Mouse (Mus musculus) C2C12 (cell line): ENCODE data around the gene Msantd2. TPM values are rescaled to one million over a fixed set of nuclear protein-coding genes. Genes with fewer than 3 reads are reported as not detected.

Experiments
- H3K27me3 ChIP-seq: one replicate; pipeline ENCODE4 v1.6.1; 2011; ENCODE audit not compliant: control insufficient read depth, insufficient read depth, insufficient read length
- H3K36me3 ChIP-seq: one replicate; pipeline ENCODE4 v1.6.1; 2011; ENCODE audit not compliant: control insufficient read depth, insufficient read depth
- H3K4me3 ChIP-seq: one replicate; pipeline ENCODE4 v1.5.1; 2011; ENCODE audit warnings: mild to moderate bottlenecking, control low read depth; ENCODE audit not compliant: poor library complexity, insufficient read depth, severe bottlenecking
- H3K79me2 ChIP-seq: one replicate; pipeline ENCODE4 v1.6.1; 2011; ENCODE audit not compliant: control insufficient read depth, insufficient read depth
- H3K79me3 ChIP-seq: one replicate; pipeline ENCODE4 v1.6.1; 2011; ENCODE audit warnings: low read depth, control low read depth
- H3ac ChIP-seq: one replicate; pipeline ENCODE3; 2011; ENCODE audit warnings: low read depth; ENCODE audit not compliant: control insufficient read depth, insufficient read length
- CEBPB ChIP-seq: IDR thresholded peaks from one replicate; pipeline ENCODE4 v1.6.1; 2011; ENCODE audit warnings: low read depth, mild to moderate bottlenecking, control low read depth, moderate library complexity
- CTCF ChIP-seq: IDR thresholded peaks from one replicate; pipeline ENCODE4 v1.5.1; 2011; ENCODE audit not compliant: control insufficient read depth, insufficient read depth, insufficient read length
- FOSL1 ChIP-seq: IDR thresholded peaks from one replicate; pipeline ENCODE4 v1.8.0; 2011; ENCODE audit warnings: mild to moderate bottlenecking, low read length; ENCODE audit not compliant: poor library complexity, insufficient read depth, severe bottlenecking
- MAX ChIP-seq: IDR thresholded peaks from one replicate; pipeline ENCODE4 v1.6.1; 2011; ENCODE audit warnings: mild to moderate bottlenecking, control low read depth
- MYOD1 ChIP-seq: IDR thresholded peaks from one replicate; pipeline ENCODE4 v1.6.1; 2011; ENCODE audit warnings: low read depth; ENCODE audit not compliant: control insufficient read depth, insufficient read length
- MYOG ChIP-seq: IDR thresholded peaks from one replicate; pipeline ENCODE4 v1.6.1; 2011; ENCODE audit not compliant: control insufficient read depth, insufficient read length; ENCODE audit errors: extremely low read depth
- USF1 ChIP-seq: IDR thresholded peaks from one replicate; pipeline ENCODE4 v1.6.1; 2011; ENCODE audit warnings: low read depth, mild to moderate bottlenecking, control low read depth, moderate library complexity
- polyA plus RNA-seq: library from polyadenylated mRNA; unstranded; fragments of >200 nt; fragmentation: generic; extraction: Trizol; gene quantifications from one replicate; pipeline ENCODE4 v1.2.1, GENCODE M21; 2012; ENCODE audit warnings: missing spikeins

The Msantd2 gene
- polyA plus RNA-seq, 1 experiment, result 8.4 TPM

- H3K79me2 ChIP-seq, result no peaks in the 10 kb centered on the region
- H3K27me3 ChIP-seq, result peaks cover 71% of the 10 kb centered on the region
- no peak overlapping the region for H3K4me3 ChIP-seq
- no peak overlapping the region for H3ac ChIP-seq
- TF ChIP-seq CTCF (no peak), MAX (no peak), CEBPB (no peak), MYOG (no peak), FOSL1 (no peak), MYOD1 (no peak), USF1 (no peak)
- H3K36me3 ChIP-seq, result no peaks in the 10 kb centered on the region
- H3K79me3 ChIP-seq, result no peaks in the 10 kb centered on the region
Observed at GRCm38 (mm10) chr9:37456481-37456910, 32.6 kb upstream of the Msantd2 start.

- H3ac ChIP-seq, result no peak overlapping the region
- H3K79me3 ChIP-seq, result no peaks in the 10 kb centered on the region
- peaks cover 74% of the 10 kb centered on the region for H3K27me3 ChIP-seq
- TF ChIP-seq CEBPB (no peak), CTCF (no peak), MYOD1 (no peak), MYOG (no peak), MAX (no peak), FOSL1 (no peak)
- H3K4me3 ChIP-seq, result no peak overlapping the region
- H3K79me2 ChIP-seq, result no peaks in the 10 kb centered on the region
- no peaks in the 10 kb centered on the region for H3K36me3 ChIP-seq
Observed at GRCm38 (mm10) chr9:37457151-37457550, 32.0 kb upstream of the Msantd2 start.

- no peaks in the 10 kb centered on the region for H3K79me3 ChIP-seq
- TF ChIP-seq CEBPB (no peak), MAX (no peak), USF1 (no peak), CTCF (no peak), MYOD1 (no peak), FOSL1 (no peak), MYOG (no peak)
- H3ac ChIP-seq, result no peak overlapping the region
- H3K27me3 ChIP-seq, result peaks cover 57% of the 10 kb centered on the region
- H3K79me2 ChIP-seq, result no peaks in the 10 kb centered on the region
- H3K4me3 ChIP-seq, result no peak overlapping the region
- H3K36me3 ChIP-seq, result no peaks in the 10 kb centered on the region
Observed at GRCm38 (mm10) chr9:37459665-37460042, 29.5 kb upstream of the Msantd2 start.

- H3K27me3 ChIP-seq, result peaks cover 51% of the 10 kb centered on the region
Observed at GRCm38 (mm10) chr9:37460043-37460960, 28.8 kb upstream of the Msantd2 start.

GRCm38 (mm10) chr9:37460961-37461340, 28.2 kb upstream of the Msantd2 start:
- H3ac ChIP-seq, result no peak overlapping the region
- H3K79me2 ChIP-seq, result no peaks in the 10 kb centered on the region
- H3K27me3 ChIP-seq, result peaks cover 44% of the 10 kb centered on the region

More at GRCm38 (mm10) chr9:37460043-37460960, 28.8 kb upstream of the Msantd2 start:
- Histone ChIP-seq H3K4me3 (no peak overlapping the region), H3K79me3 (no peaks in the 10 kb centered on the region), H3K36me3 (no peaks in the 10 kb centered on the region), H3ac (no peak overlapping the region), H3K79me2 (no peaks in the 10 kb centered on the region)
- TF ChIP-seq MYOD1, result no peak
- no peak for TF ChIP-seq USF1
- no peak for TF ChIP-seq CTCF
- TF ChIP-seq MYOG, result no peak
- no peak for TF ChIP-seq CEBPB
- TF ChIP-seq FOSL1, result no peak
- no peak for TF ChIP-seq MAX

GRCm38 (mm10) chr9:37461571-37461970, 27.5 kb upstream of the Msantd2 start:
- TF ChIP-seq CEBPB (no peak), MYOG (no peak), MYOD1 (no peak), CTCF (no peak), USF1 (no peak), MAX (no peak), FOSL1 (no peak)
- H3K27me3 ChIP-seq, result peaks cover 38% of the 10 kb centered on the region

More at GRCm38 (mm10) chr9:37460961-37461340, 28.2 kb upstream of the Msantd2 start:
- Histone ChIP-seq H3K36me3 (no peaks in the 10 kb centered on the region), H3K79me3 (no peaks in the 10 kb centered on the region), H3K4me3 (no peak overlapping the region)
- TF ChIP-seq MYOG, result no peak
- no peak for TF ChIP-seq MAX
- TF ChIP-seq MYOD1, result no peak
- TF ChIP-seq CEBPB, result no peak
- TF ChIP-seq FOSL1, result no peak
- TF ChIP-seq USF1, result no peak
- no peak for TF ChIP-seq CTCF

More at GRCm38 (mm10) chr9:37461571-37461970, 27.5 kb upstream of the Msantd2 start:
- no peaks in the 10 kb centered on the region for H3K79me3 ChIP-seq
- H3K79me2 ChIP-seq, result no peaks in the 10 kb centered on the region
- no peak overlapping the region for H3K4me3 ChIP-seq
- no peaks in the 10 kb centered on the region for H3K36me3 ChIP-seq
- no peak overlapping the region for H3ac ChIP-seq
